Mouse (Mus musculus) cortical plate, adult 2 months (tissue): Measurements from ENCODE around the gene Suclg2.

Experiments
- CTCF ChIP-seq: fragments of 200-500 bp; IDR thresholded peaks from 2 replicates; pipeline ENCODE4 v1.5.1; 2011; ENCODE audit warnings: mild to moderate bottlenecking, control low read depth, low read length; ENCODE audit not compliant: insufficient read depth; ENCODE audit errors: extremely low read depth
- POLR2A ChIP-seq: fragments of 200-500 bp; IDR thresholded peaks from 2 replicates; pipeline ENCODE4 v1.6.1; 2011; ENCODE audit warnings: mild to moderate bottlenecking, low read length, control low read depth; ENCODE audit not compliant: insufficient read depth; ENCODE audit errors: extremely low read depth

- TF ChIP-seq CTCF (no peak), POLR2A (no peak)
Observed at GRCm38 (mm10) chr6:95702200-95702599, 16.4 kb downstream of the Suclg2 start.
